Mouse (Mus musculus): ENCODE data around the gene Asgr2. TPM values are rescaled to one million over a fixed set of nuclear protein-coding genes. Genes with fewer than 3 reads are reported as not detected.

Asgr2 gene
- total and polyA plus RNA-seq, 3 experiments: 0.16 to 0.31 TPM; not detected in 1

GRCm38 (mm10) chr11:70079175-70079574 lies 13.3 kb upstream of the Asgr2 start:
- no peaks in the 10 kb centered on the region for H3K27me3 ChIP-seq (ENCODE audit: control insufficient read depth, insufficient read depth, low read length)
- no peak overlapping the region for H3K9ac ChIP-seq (ENCODE audit: low read depth, low read length)
- H3K36me3 ChIP-seq (ENCODE audit: control insufficient read depth, insufficient read depth, low read length): no peaks in the 10 kb centered on the region
- H3K4me1 ChIP-seq (ENCODE audit: control insufficient read depth, insufficient read depth, low read length): peaks cover 1% of the 10 kb centered on the region
- intact Hi-C loops (cut with DNase I): no loop called here
- no peak overlapping the region for H3K4me3 ChIP-seq
- WGBS: 58% methylated on average over 6 of the region's 6 CpGs
- H3K27ac ChIP-seq: no peak overlapping the region
- no peak for DNase-seq
- no peaks in the 10 kb centered on the region for H3K79me2 ChIP-seq (replicated peaks; ENCODE audit: control insufficient read depth, insufficient read depth, low read length)
- no peak for TF ChIP-seq EP300 (IDR thresholded peaks at IDR 0.05; ENCODE audit: insufficient read depth, low read depth, low read length)
- TF ChIP-seq CTCF (IDR thresholded peaks at IDR 0.05): no peak
- TF ChIP-seq POLR2A (IDR thresholded peaks at IDR 0.05; ENCODE audit: insufficient read depth, low read depth, low read length): no peak

- peak in 1 of 2 experiments; percentile 50 for DNase-seq
- Histone ChIP-seq H3K36me3 (ENCODE audit: control insufficient read depth, insufficient read depth, low read length) (no peaks in the 10 kb centered on the region), H3K4me1 (ENCODE audit: control insufficient read depth, insufficient read depth, low read length) (no peaks in the 10 kb centered on the region; the same call in 1 of the 2 replicates), H3K79me2 (replicated peaks; ENCODE audit: control insufficient read depth, insufficient read depth, low read length) (no peaks in the 10 kb centered on the region), H3K9ac (ENCODE audit: low read depth, low read length) (no peak overlapping the region), H3K27ac (no peak overlapping the region), H3K4me3 (no peak overlapping the region), H3K27me3 (ENCODE audit: control insufficient read depth, insufficient read depth, low read length) (no peaks in the 10 kb centered on the region)
- TF ChIP-seq POLR2A (IDR thresholded peaks at IDR 0.05; ENCODE audit: insufficient read depth, low read depth, low read length) (no peak), EP300 (IDR thresholded peaks at IDR 0.05; ENCODE audit: insufficient read depth, low read depth, low read length) (no peak), CTCF (IDR thresholded peaks at IDR 0.05) (no peak)
- intact Hi-C loops (cut with DNase I): no loop called here
- WGBS: 42% methylated on average over 7 of the region's 7 CpGs
Observed at GRCm38 (mm10) chr11:70079928-70080327, 12.5 kb upstream of the Asgr2 start.

GRCm38 (mm10) chr11:70080803-70081590 lies 11.4 kb upstream of the Asgr2 start:
- H3K4me1 ChIP-seq (ENCODE audit: control insufficient read depth, insufficient read depth, low read length): no peaks in the 10 kb centered on the region; the same call in 1 of the 2 replicates
- no peak for TF ChIP-seq POLR2A (IDR thresholded peaks at IDR 0.05; ENCODE audit: insufficient read depth, low read depth, low read length)
- no peak for TF ChIP-seq EP300 (IDR thresholded peaks at IDR 0.05; ENCODE audit: insufficient read depth, low read depth, low read length)
- TF ChIP-seq CTCF (IDR thresholded peaks at IDR 0.05): no peak
- DNase-seq: no peak
- H3K9ac ChIP-seq (ENCODE audit: low read depth, low read length): no peak overlapping the region
- H3K27ac ChIP-seq: no peak overlapping the region
- no peaks in the 10 kb centered on the region for H3K79me2 ChIP-seq (replicated peaks; ENCODE audit: control insufficient read depth, insufficient read depth, low read length)
- 79% methylated on average over 15 of the region's 15 CpGs for WGBS
- H3K4me3 ChIP-seq: no peak overlapping the region
- H3K36me3 ChIP-seq (ENCODE audit: control insufficient read depth, insufficient read depth, low read length): no peaks in the 10 kb centered on the region
- intact Hi-C loops (cut with DNase I): no loop called here
- H3K27me3 ChIP-seq (ENCODE audit: control insufficient read depth, insufficient read depth, low read length): no peaks in the 10 kb centered on the region

GRCm38 (mm10) chr11:70084563-70084962 lies 7.9 kb upstream of the Asgr2 start:
- Histone ChIP-seq H3K4me1 (ENCODE audit: control insufficient read depth, insufficient read depth, low read length) (no peaks in the 10 kb centered on the region; the same call in 1 of the 2 replicates), H3K79me2 (replicated peaks; ENCODE audit: control insufficient read depth, insufficient read depth, low read length) (no peaks in the 10 kb centered on the region), H3K36me3 (ENCODE audit: control insufficient read depth, insufficient read depth, low read length) (no peaks in the 10 kb centered on the region), H3K27me3 (ENCODE audit: control insufficient read depth, insufficient read depth, low read length) (no peaks in the 10 kb centered on the region), H3K4me3 (no peak overlapping the region), H3K9ac (ENCODE audit: low read depth, low read length) (no peak overlapping the region), H3K27ac (no peak overlapping the region)
- DNase-seq: peak in 1 of 2 experiments; percentile 52
- 68% methylated on average over 8 of the region's 8 CpGs for WGBS
- no peak for TF ChIP-seq CTCF (IDR thresholded peaks at IDR 0.05)
- 0 out of 2 replicates have a peak, but pooled peaks have one; percentile 19 for TF ChIP-seq EP300 (IDR thresholded peaks at IDR 0.05; ENCODE audit: insufficient read depth, low read depth, low read length)
- intact Hi-C loops (cut with DNase I): no loop called here

- H3K79me2 ChIP-seq (replicated peaks; ENCODE audit: control insufficient read depth, insufficient read depth, low read length): no peaks in the 10 kb centered on the region
- H3K36me3 ChIP-seq (ENCODE audit: control insufficient read depth, insufficient read depth, low read length): no peaks in the 10 kb centered on the region
- H3K27me3 ChIP-seq (ENCODE audit: control insufficient read depth, insufficient read depth, low read length): no peaks in the 10 kb centered on the region; the same call in 1 of the 2 replicates
- H3K4me3 ChIP-seq: no peak overlapping the region
- H3K9ac ChIP-seq (ENCODE audit: low read depth, low read length): no peak overlapping the region
- no peak overlapping the region for H3K27ac ChIP-seq
- 68% methylated on average over 11 of the region's 11 CpGs for WGBS
- no peak for DNase-seq
- TF ChIP-seq CTCF (IDR thresholded peaks at IDR 0.05): no peak
- no peaks in the 10 kb centered on the region; the same call in 1 of the 2 replicates for H3K4me1 ChIP-seq (ENCODE audit: control insufficient read depth, insufficient read depth, low read length)
- intact Hi-C loops (cut with DNase I): no loop called here
Observed at GRCm38 (mm10) chr11:70097396-70097795, 5.0 kb downstream of the Asgr2 start.

- 75% methylated on average over 2 of the region's 2 CpGs for WGBS
- intact Hi-C loops (cut with DNase I): no loop called here
- H3K4me1 ChIP-seq (ENCODE audit: control insufficient read depth, insufficient read depth, low read length): no peaks in the 10 kb centered on the region
- DNase-seq: no peak
- TF ChIP-seq POLR2A (IDR thresholded peaks at IDR 0.05; ENCODE audit: insufficient read depth, low read depth, low read length) (no peak), EP300 (IDR thresholded peaks at IDR 0.05; ENCODE audit: insufficient read depth, low read depth, low read length) (no peak), CTCF (IDR thresholded peaks at IDR 0.05) (no peak)
- no peak overlapping the region for H3K4me3 ChIP-seq
- H3K27me3 ChIP-seq (ENCODE audit: control insufficient read depth, insufficient read depth, low read length): no peaks in the 10 kb centered on the region; the same call in 1 of the 2 replicates
- no peak overlapping the region for H3K9ac ChIP-seq (ENCODE audit: low read depth, low read length)
- no peaks in the 10 kb centered on the region for H3K36me3 ChIP-seq (ENCODE audit: control insufficient read depth, insufficient read depth, low read length)
- H3K79me2 ChIP-seq (replicated peaks; ENCODE audit: control insufficient read depth, insufficient read depth, low read length): no peaks in the 10 kb centered on the region
- H3K27ac ChIP-seq: no peak overlapping the region
Observed at GRCm38 (mm10) chr11:70099102-70099501, 6.7 kb downstream of the Asgr2 start.

All from heart, adult 2 months (tissue).